Mouse (Mus musculus) gonadal fat pad, adult 2 months (tissue): ENCODE measurements at regions not wholly inside any gene's neighbourhood (a gene's known extent, or its start where the extent isn't known, plus 50 kb on each side); places are given as distances from the start of the nearest gene placed in this dataset.

Experiments used
- DNase-seq: peaks from one replicate; pipeline ENCODE4 v3.0.0-alpha.2; 2012; ENCODE audit warnings: low read depth

DNA sequence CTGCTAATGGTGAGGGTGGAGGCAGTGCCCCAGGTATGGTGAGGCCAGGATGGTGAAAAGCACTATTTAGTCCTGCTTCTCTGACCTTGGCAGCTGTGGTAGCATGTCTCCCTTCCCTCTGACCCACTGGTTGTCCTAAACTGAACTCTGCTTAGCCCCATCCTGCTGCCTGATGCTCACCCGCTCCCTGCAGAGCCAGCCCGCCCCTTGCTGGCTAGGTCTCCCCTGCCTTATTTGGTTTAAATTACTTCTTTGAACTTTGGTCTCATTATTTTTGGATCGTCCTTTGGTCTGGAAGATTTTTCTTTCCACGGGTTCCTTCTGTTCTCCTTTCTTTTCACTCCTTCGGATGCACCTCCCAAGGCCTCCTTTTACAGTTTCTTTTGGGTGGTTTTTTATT is 525.7 kb upstream of the Tnp1 start:
- DNase-seq: no peak

DNA sequence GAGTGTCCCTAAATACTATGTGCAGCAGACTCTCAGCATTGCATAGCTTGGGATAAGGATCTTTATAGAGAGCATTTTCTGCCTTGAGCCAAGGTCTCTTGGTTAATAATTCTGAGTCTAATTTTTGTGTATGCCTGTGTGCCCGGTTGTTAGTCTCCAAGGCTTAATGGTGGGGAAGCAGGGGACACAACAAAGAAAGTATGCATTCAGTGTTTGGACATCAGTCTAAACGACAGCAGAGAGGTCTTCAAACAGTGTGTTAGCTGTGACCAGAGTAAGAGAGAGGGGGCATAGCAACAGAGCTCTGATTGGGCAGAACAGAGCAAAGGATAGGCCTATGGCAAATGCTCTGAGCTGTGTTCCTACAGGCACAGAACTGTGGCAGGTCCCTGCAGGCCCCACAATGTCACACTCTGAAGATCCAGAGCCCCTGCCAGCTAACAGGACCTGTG is 522.7 kb upstream of the Tnp1 start:
- no peak for DNase-seq

DNA sequence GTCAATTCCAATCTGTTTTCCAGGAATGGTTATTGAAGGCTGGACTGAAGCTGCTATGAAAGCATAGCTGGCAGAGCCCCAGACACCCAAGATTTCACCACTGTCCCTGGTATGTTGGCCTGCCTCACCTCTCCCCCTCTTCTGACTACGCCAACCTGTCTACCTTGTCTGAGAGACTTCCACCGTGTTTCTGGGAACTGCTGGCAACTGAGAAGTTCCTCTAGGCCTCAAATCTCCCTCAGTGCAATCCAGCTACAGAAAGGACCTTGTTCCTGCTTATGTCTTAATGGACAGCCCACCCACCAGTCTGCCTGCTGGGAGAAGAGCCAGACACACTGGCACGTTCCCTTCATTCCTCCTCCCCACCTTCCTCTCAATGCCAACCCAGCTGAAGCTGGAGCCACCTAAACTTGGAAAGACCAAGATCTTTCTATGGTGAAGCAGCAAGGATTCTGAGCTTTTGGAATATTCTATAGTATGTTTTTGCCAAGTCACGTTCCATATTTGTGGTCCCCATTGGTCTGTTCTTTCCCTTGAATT is 520.1 kb upstream of the Tnp1 start:
- DNase-seq: peak; percentile 41

DNA sequence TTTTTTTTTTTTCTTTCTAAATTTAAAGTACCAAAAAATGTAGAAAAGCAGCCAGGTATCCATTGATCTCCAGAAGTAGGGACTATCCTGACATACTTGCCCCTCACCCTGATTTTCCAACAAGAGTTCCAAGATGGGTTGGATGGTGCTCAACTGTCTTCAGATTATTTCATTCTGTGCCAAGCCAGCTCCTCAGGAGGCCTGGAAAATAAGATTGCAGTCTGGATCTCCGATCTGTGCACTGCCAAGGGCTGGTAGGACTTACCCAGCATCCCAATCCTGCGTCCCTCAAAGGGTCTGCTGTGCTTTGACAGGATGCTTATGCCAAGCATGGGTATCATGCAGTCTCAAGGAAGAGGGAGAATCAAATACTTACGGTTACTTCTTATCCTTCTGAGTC is 517.8 kb upstream of the Tnp1 start:
- DNase-seq: no peak

DNA sequence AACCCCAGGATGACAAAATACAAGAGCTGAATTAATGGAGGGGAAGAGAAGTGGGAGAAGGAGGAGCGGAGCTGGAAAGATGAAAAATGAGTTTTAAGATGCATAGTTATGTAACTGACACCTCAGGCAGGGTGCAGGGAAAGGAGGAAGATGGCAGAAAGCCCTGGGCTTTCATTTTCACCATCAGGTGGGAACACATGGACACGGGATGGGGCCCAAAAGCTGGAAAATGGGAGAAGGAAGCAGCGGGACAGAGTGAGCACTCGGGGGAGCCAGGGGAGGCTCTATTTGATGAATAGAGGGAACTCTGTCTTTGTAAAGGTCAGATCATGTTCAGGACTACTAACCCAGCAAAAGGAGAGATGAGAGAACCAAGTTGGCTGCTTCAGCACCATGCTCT is 516.6 kb upstream of the Tnp1 start:
- no peak for DNase-seq

DNA sequence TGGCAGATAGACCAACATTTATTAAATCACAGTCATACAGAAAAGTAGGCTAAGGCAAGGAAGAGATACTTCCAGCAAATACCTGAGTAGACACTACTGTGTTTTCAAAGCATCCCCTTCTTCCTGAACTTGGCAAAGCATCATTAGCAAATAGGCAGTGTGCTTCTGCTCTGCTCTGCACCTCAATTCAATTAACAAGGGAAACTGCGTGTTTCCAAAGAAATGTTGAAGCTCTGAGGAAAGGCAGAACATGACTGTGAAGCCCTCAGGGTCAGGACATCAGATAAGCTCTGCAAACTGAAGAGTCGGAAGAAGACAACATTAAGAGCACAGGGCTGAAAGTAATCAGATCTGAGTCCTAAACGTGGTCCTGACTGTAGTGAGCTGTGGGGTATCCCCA is 516.1 kb upstream of the Tnp1 start:
- no peak for DNase-seq

DNA sequence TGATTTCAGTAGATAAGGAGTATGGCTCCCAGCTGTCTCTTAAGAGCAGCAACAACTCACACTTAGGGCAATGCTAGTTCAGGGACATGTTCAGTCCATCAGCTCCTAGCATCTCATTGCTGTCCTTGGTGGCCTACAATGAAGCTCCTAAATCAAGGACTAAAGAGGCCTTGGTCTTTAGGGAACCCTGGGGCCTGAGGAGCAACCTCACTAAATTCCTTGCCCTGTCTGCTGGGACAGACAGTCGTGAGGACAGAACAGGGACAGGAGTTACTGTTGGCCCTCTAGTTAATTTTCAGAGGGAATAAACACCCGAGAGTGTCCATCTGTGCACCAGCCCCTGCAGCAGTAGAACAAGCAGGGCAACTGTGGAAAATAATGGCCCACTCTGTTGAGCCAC is 514.6 kb upstream of the Tnp1 start:
- no peak for DNase-seq

DNA sequence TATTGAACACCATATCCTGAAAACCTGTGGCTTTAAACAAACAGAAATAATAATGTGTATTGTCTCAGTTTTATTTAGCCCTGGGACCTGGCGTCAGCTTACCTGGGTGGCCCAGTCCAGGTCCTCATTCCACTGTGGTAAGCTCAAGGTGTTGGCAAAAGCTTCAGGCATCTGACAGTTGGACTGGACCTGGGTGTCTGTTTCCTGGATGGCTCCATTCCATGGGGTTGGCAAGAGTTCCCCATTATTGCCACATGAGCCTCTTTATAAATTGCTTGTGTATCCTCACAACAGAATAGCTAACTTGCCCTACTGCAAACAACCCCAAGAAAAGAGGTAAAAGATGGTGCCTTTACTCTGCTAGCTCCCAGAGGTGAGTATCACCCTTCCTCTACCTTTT is 512.9 kb upstream of the Tnp1 start:
- DNase-seq: peak; percentile 87

DNA sequence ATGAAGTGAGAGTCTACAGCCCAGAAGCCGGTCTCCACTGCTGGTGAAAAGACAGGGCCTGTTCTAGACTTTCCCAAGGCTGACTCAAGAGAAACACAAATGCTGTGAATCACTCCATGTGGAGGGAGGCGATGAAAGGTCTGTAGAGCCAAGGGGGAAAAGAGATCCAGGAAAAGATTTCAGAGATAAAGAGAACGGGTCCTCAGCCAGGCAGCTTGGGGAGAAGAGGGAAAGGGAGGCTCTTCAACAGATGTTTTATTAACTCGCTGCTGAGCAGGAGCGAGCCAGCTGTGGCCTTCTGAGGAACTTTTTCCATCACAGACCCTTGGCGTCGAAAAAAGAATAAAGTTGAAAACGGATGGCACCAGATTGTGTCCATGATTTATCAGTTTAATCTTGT is 500.7 kb upstream of the Tnp1 start:
- DNase-seq: no peak

DNA sequence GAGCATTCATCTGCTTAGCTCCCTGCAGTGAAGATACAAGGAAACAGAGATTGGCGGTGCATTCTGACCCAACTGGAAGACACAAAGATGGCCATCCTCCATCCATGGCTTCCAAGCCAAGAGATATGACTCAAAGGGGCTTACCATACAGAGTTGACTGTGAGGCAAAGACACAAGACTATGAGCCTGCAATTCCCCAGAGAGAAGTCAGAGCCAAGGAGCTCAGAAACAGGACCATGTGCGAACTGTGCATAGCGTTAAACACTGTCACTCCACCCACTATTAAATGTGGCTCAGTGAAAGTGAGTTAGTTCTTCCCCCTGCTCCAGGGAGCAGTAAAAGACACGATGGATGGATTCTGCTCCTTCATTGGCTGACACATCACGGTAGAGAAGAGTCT is 500.1 kb upstream of the Tnp1 start:
- no peak for DNase-seq

DNA sequence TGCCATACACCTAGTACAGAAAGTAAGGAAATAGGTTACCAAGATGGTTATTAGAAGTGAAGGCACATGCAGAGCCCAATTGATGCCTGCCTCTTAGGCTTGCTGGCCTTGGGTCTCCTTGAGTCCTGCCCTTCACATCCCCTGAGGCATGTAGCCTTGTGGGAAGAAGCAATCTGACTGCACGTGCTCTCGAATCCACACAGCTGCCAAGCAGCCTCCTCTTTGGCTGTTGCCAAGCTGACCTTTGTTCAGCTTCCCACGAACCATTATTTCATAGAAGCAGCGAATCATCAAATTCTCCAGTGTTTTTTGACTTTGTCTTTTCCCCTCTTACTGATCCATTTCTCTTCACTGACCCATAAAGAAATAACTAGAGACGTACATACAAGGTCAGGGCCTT is 498.1 kb upstream of the Tnp1 start:
- DNase-seq: no peak

DNA sequence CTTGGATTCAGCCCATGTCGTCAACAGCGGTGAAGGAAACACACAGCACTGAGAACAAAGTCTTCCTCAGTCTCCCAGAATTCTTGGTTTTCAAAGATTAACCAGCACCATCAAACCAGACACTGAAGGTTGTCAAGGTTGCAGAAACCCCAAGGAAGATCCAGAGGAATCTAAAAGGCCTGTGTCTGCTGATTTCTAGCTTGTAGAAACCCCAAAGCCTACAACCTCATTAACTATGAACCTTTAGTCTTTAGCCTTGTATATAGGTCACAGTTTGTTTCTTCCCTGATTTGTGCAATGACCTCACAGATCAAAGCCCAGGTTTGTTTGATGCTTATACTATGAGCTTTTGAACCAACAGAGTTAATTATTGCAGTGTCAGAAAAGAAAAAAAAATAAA is 497.1 kb upstream of the Tnp1 start:
- DNase-seq: no peak

DNA sequence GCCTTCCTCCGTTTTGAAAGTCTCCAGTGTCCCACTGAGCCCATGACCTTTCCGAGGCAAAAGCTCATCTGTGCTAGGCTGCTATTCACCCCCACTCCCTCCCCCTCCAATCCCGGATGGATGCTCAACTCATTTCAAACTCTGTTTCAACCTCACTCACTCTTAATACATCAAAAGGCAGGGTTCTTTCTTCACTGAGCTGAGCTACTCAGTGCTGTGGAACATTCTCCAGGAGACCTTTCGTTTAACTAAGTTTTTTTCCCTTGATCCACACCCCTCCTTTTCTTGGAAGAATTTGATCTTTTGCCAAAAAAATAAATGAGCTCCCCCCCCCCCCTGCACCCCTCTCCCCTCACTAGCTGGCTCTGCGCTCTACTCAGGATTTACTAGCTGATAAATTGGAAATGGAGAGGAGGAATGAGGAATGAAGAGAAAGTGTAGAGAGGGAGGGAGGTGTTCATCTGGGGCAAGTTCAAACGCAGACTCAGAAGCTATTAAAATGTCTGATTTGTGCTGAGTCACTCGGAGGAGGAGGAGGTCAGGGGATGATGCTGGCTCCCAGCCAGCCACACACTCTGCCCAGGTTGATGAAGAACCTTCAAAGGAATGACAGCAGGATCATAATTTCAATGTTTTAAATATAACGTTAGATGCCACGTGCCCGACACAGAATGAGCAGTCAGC is 491.5 kb upstream of the Tnp1 start:
- DNase-seq: no peak

DNA sequence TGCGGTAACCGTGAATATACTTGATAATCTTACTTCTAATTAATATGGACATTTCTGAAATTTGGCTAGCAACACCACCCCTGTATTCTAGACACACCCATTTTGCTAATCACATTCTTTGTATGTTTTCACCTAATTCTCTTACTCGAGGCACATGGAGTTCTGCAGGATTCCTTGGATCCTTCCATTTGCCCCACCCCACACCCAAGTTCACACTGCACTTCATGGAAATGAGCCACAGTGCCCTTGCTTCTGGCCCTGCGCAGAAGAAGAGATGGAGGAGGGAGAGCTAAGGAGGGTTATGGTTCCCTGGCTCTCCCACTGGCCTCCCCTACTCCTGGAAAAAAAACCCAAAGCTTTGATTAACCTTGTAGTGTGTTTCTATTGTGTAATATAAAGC is 487.9 kb upstream of the Tnp1 start:
- no peak for DNase-seq

DNA sequence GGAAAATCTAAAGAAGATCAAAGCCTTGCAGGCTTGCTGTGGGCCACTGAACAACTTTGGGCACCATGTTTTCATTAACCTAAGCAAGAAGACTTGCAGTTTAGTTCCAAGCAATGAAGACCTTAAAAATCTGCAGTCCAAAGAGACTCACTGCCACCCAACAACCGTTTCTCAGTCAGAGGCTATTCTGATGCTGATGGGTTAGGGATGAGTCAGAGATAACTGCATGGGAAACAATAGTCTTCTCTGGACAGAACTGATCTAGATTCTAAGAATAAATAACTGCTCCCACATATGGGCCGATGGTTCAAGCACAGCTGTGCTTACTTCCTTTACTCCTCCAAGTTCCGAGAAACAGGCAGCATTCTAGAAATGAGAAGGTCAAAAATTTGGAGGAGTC is 485.0 kb upstream of the Tnp1 start:
- DNase-seq: no peak

DNA sequence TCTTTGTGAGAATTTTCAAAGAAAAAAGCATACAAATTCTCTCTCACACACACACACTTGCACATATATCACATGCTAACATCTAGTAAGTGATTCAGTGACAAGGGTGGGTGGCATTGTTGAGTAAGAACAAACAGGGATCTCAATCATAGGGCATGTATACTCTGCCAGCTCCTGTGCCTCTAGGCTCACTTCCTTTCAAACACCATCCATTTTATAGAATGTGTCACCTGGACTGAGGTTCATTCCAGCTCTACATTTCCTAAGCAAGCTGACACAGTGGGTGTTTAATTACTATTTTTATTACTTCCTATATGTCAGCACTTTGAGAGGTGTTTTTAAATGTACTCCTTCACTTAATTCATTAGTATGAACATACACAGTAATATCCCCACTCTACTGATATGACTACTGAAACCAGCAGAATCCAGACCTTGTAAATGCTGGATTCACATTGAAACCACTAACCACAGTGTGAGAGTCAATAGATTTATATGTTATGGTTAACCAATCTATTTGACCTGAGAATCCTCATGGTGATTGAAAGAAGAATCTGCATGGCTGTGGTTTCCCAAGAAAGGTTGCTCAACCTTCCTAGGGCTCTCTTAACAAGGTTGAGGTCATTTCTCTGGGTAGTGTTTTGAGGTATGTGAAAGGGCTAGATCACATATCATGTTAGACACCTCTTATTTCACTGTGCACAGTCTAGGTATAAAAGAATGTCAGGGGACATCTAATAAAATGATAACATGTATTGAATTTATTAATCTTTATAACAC is 480.5 kb upstream of the Tnp1 start:
- DNase-seq: peak; percentile 87

DNA sequence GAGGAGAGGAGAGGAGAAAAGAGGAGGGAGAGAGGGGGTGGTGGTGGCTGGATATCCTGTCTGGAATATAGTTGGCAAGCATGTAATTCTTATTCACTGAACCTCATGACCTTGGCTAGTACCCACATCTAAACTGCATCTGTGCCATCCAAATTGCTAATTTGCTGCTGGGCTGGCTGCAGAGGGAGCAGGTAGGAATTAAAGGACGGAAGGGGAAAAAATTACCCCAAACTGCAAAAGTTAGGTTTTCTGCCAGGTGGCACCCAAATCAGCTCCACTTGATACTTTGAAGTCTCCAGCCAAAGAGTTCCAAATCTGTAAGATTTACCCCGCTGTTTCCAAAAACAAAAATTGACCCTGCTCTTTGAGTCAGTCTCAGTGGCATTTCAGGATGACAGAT is 466.2 kb upstream of the Tnp1 start:
- no peak for DNase-seq

DNA sequence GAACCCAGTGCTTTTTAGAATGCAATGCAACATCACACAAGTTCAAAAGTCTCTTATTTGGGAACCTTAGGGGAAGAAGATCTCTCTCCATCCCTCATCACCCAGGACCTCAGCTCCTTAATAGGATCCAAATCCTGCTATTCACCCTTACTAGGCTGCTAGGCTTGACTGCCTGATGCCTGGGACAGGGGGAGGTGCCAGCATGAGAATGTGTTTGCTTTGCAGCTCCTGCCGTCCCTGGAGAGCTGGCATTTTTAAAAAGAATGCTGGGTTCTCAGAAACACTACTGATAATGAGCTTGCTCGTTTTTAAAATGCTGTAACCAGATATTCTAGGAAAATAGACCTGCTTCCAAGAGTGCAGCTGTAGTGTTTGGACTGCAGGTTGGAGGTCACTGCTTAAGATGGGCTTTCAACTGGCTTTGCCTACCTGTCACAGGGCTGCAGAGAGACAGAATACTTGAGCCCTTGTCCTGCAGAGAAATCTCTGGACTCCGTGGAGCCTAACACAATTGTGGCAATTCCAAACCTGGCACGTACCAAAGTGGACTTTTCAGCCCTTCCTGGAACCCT is 463.7 kb upstream of the Tnp1 start:
- DNase-seq: no peak

DNA sequence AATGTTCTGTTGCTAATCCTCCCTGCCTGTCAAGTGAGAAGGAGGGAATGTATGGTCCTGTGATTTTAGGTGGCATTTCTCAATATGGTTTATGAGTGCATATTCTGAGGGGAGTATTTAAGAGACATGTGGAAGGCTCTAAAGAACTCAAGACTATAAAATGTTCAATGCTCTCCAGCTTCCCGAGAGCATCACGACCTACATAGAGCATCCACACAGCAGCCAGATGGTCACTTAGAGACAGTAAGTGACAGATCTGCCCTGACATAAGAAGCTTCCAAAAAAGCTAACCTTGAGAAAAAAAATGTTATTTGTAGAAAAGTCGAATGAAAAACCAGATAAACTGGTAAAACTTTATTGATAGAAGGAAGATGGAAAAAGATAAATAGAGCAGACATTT is 444.9 kb upstream of the Tnp1 start:
- DNase-seq: no peak

DNA sequence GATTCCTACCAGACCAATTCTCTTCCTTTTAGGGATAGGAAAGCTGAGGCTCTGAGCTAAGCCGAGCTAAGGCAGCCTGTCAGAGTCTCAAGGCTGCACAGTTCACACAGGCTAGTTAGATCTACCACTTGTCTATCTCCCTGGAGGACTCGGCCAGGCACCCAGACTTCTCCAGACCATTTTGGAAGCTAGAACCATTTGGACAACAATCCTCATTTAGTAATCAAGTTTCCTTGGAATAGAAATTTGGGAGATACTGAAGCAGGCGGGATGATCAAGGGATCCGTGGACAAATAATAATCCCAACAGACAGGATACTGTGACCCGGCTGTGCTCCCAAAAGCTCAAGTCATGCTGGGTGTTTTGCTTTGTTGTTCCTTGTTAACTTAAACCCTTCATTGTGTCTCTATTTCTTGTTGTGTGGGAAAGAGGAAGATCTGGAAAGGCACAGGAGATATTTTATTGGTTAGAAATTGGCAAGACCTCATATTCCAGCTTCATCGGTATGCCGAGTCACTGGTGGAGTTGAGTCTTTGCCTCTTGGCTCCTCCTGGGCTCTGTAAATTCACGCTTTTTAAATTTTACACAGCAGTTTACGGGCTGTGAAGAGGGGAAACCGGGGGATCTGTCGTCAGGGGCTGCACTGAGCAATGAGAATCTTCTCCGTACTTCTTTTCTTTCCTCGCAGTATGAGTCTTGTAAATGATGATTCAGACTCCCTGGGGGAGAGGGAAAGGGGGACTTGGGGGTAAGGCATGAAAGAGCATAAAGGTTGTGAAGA is 444.2 kb upstream of the Tnp1 start:
- no peak for DNase-seq

DNA sequence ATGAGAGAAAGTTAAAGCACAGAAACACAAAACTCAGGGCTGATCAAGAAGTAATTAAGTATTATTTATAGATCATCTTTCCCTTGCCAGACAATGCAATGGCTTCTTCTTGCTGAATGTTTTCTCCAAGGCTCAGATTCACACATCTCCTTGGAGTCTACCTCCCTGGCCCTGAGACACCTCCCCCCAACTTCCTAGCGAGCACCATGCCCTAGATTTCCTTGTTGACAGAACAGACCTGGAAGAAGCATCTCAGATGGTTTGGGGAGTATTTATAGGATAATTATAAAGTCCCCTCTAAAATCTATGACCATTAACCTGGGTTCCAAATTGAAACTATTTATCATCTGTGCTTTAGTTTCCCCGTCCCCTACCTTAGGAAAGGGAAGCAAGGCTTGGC is 441.6 kb upstream of the Tnp1 start:
- no peak for DNase-seq

DNA sequence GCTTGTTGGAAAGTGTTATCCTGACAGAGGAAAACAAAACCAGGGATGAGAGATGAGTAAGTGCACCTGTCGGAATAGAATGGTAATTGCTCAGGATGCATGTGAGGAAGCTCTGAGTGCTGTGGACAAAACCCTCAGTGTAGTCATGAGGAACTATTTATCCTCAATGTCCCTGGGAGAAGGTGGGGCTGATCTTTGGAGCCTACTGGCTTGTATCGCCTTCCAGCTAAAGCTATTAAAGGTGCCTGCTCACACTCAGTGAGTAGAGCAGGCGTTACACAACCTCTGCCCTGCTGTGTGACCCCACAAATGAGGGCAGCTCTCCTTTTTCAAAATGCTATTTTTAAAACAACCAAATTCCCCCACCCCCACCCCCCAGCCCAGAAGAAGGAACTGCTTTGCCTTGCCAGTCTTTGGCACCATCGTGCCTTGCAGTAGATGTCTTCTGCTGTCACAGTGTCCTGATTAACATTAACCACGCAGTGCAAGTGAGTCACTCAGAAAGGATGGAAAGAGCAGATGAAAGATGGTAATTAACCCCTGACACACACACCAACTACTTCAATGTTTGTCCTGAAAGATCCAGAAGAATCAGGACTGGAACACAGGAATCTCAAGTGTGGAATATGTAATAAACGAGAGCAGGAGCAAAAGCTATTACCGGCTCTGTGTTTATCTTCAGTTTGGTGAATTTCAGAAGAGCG is 440.8 kb upstream of the Tnp1 start:
- no peak for DNase-seq
